Mouse (Mus musculus): Measurements from ENCODE around the gene Snx5.
A peak's percentile ranks its signal among the peaks of the same experiment; 100 is the strongest.

The Snx5 gene

GRCm38 (mm10) chr2:144267004-144267730, 3.5 kb downstream of the Snx5 start:
- no peak for DNase-seq (ENCODE audit: low read depth)

- no peak for DNase-seq (ENCODE audit: low read depth)
Observed at GRCm38 (mm10) chr2:144265916-144266683, 4.6 kb downstream of the Snx5 start.

GRCm38 (mm10) chr2:144265120-144265488, 5.6 kb downstream of the Snx5 start:
- no peak for DNase-seq (ENCODE audit: low read depth)

- peak; percentile 54 for DNase-seq (ENCODE audit: low read depth)
Observed at GRCm38 (mm10) chr2:144264398-144265119, 6.1 kb downstream of the Snx5 start.

- DNase-seq (ENCODE audit: low read depth) = no peak
Observed at GRCm38 (mm10) chr2:144262837-144263236, 7.9 kb downstream of the Snx5 start.

GRCm38 (mm10) chr2:144250111-144250510, 20.6 kb downstream of the Snx5 start:
- no peak for DNase-seq (ENCODE audit: low read depth)

GRCm38 (mm10) chr2:144248613-144249376, 21.9 kb downstream of the Snx5 start:
- peak; percentile 45 for DNase-seq (ENCODE audit: low read depth)

GRCm38 (mm10) chr2:144247337-144247978, 23.2 kb downstream of the Snx5 start:
- DNase-seq (ENCODE audit: low read depth) = peak; percentile 77

GRCm38 (mm10) chr2:144246270-144246669, 24.4 kb downstream of the Snx5 start:
- no peak for DNase-seq (ENCODE audit: low read depth)

GRCm38 (mm10) chr2:144245464-144245863, 25.2 kb downstream of the Snx5 start:
- DNase-seq (ENCODE audit: low read depth) = no peak

GRCm38 (mm10) chr2:144240095-144240899, 30.4 kb downstream of the Snx5 start:
- DNase-seq (ENCODE audit: low read depth) = no peak

GRCm38 (mm10) chr2:144239318-144239717, 31.4 kb downstream of the Snx5 start:
- DNase-seq (ENCODE audit: low read depth) = no peak

GRCm38 (mm10) chr2:144238341-144238740, 32.4 kb downstream of the Snx5 start:
- DNase-seq (ENCODE audit: low read depth) = no peak

- DNase-seq (ENCODE audit: low read depth) = no peak
Observed at GRCm38 (mm10) chr2:144236791-144237584, 33.7 kb downstream of the Snx5 start.

GRCm38 (mm10) chr2:144235776-144236175, 34.9 kb downstream of the Snx5 start:
- no peak for DNase-seq (ENCODE audit: low read depth)

- DNase-seq (ENCODE audit: low read depth) = no peak
Observed at GRCm38 (mm10) chr2:144233534-144233933, 37.2 kb downstream of the Snx5 start.

GRCm38 (mm10) chr2:144231115-144231514, 39.6 kb downstream of the Snx5 start:
- DNase-seq (ENCODE audit: low read depth) = peak; percentile 96

GRCm38 (mm10) chr2:144230498-144230897, 40.2 kb downstream of the Snx5 start:
- DNase-seq (ENCODE audit: low read depth) = peak; percentile 91

GRCm38 (mm10) chr2:144229647-144230046, 41.1 kb downstream of the Snx5 start:
- DNase-seq (ENCODE audit: low read depth) = no peak
